In genomic region chr14:67149091-67149490, GRCm38 (mm10) we compare ENCODE assay signal across 30 mouse cellular contexts.
DNase-seq lines count a peak whose midpoint lies in the region; ATAC-seq and TF ChIP-seq lines count a peak whose summit lies in the region.
"Had no signal": no experiment of that assay in that cellular context is flagged by ENCODE, and none has a peak within 500 bp of the region (broad histone marks: within the 10 kb centered on the region; RNA-seq: fewer than 3 reads in every experiment).

No protein-coding gene starts in this region.

- H3K9ac ChIP-seq in forebrain, embryonic 16.5 days (replicated peaks; ENCODE audit: low read depth, low read length) = no peak overlapping the region
- no peak overlapping the region for H3K9ac ChIP-seq in forebrain, postnatal 0 days
- no peak overlapping the region for H3K9ac ChIP-seq in lung, embryonic 15.5 days
- H3K9ac ChIP-seq: embryonic facial prominence, embryonic 12.5 days; embryonic facial prominence, embryonic 15.5 days; forebrain, embryonic 12.5 days; hindbrain, embryonic 13.5 days; intestine, embryonic 15.5 days had no signal

- TF ChIP-seq CTCF in forebrain, postnatal 0 days (IDR thresholded peaks at IDR 0.05; ENCODE audit: low read depth) = no peak

- H3K36me3 ChIP-seq in forebrain, embryonic 16.5 days (ENCODE audit: control insufficient read depth, insufficient read depth) = no peaks in the 10 kb centered on the region
- H3K36me3 ChIP-seq in forebrain, postnatal 0 days (ENCODE audit: insufficient read depth) = no peaks in the 10 kb centered on the region
- H3K36me3 ChIP-seq in lung, embryonic 15.5 days = no peaks in the 10 kb centered on the region
- H3K36me3 ChIP-seq: embryonic facial prominence, embryonic 12.5 days; embryonic facial prominence, embryonic 15.5 days; forebrain, embryonic 12.5 days; G1E; hindbrain, embryonic 10.5 days; hindbrain, embryonic 13.5 days; intestine, embryonic 15.5 days had no signal

- no peaks in the 10 kb centered on the region for H3K27me3 ChIP-seq in forebrain, embryonic 16.5 days (replicated peaks; ENCODE audit: control insufficient read depth, insufficient read depth, low read length)
- H3K27me3 ChIP-seq in forebrain, postnatal 0 days (ENCODE audit: insufficient read depth, low read length) = no peaks in the 10 kb centered on the region
- H3K27me3 ChIP-seq in lung, embryonic 15.5 days = no peaks in the 10 kb centered on the region; the same call in 1 of the 2 replicates
- H3K27me3 ChIP-seq: CH12.LX; embryonic facial prominence, embryonic 12.5 days; embryonic facial prominence, embryonic 15.5 days; hindbrain, embryonic 13.5 days; intestine, embryonic 15.5 days had no signal

- no peak for DNase-seq in forebrain, postnatal 0 days
- no peak for DNase-seq in lung, postnatal 4 days
- DNase-seq in Muller cell, postnatal 12 days (ENCODE audit: inconsistent ontology term) = peak; percentile 75
- DNase-seq in adipocyte (ENCODE audit: low spot score) = peak; percentile 37
- no peak for DNase-seq in urinary bladder, adult 18-20 months (ENCODE audit: low spot score in 2 of 2)
- DNase-seq in natural killer cell, adult 2 months (ENCODE audit: low spot score in 2 of 2) = no peak
- DNase-seq: adrenal gland, postnatal 10 days; adrenal gland, postnatal 36 days; B cell, adult 2 months; cerebellum, adult 18-20 months; cerebellum, adult 9-10 months; cerebellum, postnatal 14 days; gastrocnemius, postnatal 10 days; gastrocnemius, postnatal 36 days; heart, postnatal 36 days; kidney, adult 11 months had no signal

- no peak overlapping the region for H3K27ac ChIP-seq in forebrain, embryonic 16.5 days (ENCODE audit: low read length)
- H3K27ac ChIP-seq in forebrain, postnatal 0 days (ENCODE audit: low read depth, low read length) = no peak overlapping the region
- peak overlapping the region; percentile 31; the same call in 1 of the 2 replicates for H3K27ac ChIP-seq in lung, embryonic 15.5 days
- H3K27ac ChIP-seq: embryonic facial prominence, embryonic 12.5 days; embryonic facial prominence, embryonic 15.5 days; forebrain, embryonic 12.5 days; hindbrain, embryonic 10.5 days; hindbrain, embryonic 13.5 days; intestine, embryonic 15.5 days had no signal

- no peak overlapping the region for H3K4me2 ChIP-seq in forebrain, embryonic 16.5 days (ENCODE audit: low read length)
- H3K4me2 ChIP-seq in forebrain, postnatal 0 days (ENCODE audit: low read depth) = no peak overlapping the region
- no peak overlapping the region for H3K4me2 ChIP-seq in lung, embryonic 15.5 days
- H3K4me2 ChIP-seq: embryonic facial prominence, embryonic 12.5 days; embryonic facial prominence, embryonic 15.5 days; forebrain, embryonic 12.5 days; heart, embryonic 11.5 days; hindbrain, embryonic 13.5 days; intestine, embryonic 15.5 days had no signal

- H3K9me3 ChIP-seq in forebrain, embryonic 16.5 days (ENCODE audit: control insufficient read depth, low read length) = peaks cover 2% of the 10 kb centered on the region; the same call in 1 of the 2 replicates
- no peaks in the 10 kb centered on the region for H3K9me3 ChIP-seq in forebrain, postnatal 0 days (ENCODE audit: low read length)
- H3K9me3 ChIP-seq in lung, embryonic 15.5 days = no peaks in the 10 kb centered on the region
- H3K9me3 ChIP-seq: embryonic facial prominence, embryonic 12.5 days; embryonic facial prominence, embryonic 15.5 days; forebrain, embryonic 12.5 days; hindbrain, embryonic 10.5 days; hindbrain, embryonic 13.5 days; intestine, embryonic 15.5 days had no signal

- no peak overlapping the region for H3K4me3 ChIP-seq in forebrain, embryonic 16.5 days (replicated peaks; ENCODE audit: low read length)
- H3K4me3 ChIP-seq in forebrain, postnatal 0 days (ENCODE audit: low read depth, low read length) = no peak overlapping the region
- H3K4me3 ChIP-seq in lung, embryonic 15.5 days = no peak overlapping the region
- H3K4me3 ChIP-seq: embryonic facial prominence, embryonic 12.5 days; embryonic facial prominence, embryonic 15.5 days; erythroblast, embryonic 14.5 days; forebrain, embryonic 12.5 days; hindbrain, embryonic 10.5 days; hindbrain, embryonic 13.5 days; intestine, embryonic 15.5 days had no signal

- H3K4me1 ChIP-seq in forebrain, embryonic 16.5 days (replicated peaks; ENCODE audit: control insufficient read depth, insufficient read depth, low read length) = peaks cover 17% of the 10 kb centered on the region
- peaks cover 3% of the 10 kb centered on the region for H3K4me1 ChIP-seq in forebrain, postnatal 0 days (ENCODE audit: insufficient read depth)
- peaks cover 20% of the 10 kb centered on the region for H3K4me1 ChIP-seq in lung, embryonic 15.5 days
- H3K4me1 ChIP-seq: embryonic facial prominence, embryonic 12.5 days; embryonic facial prominence, embryonic 15.5 days; intestine, embryonic 15.5 days had no signal

- ATAC-seq in forebrain, embryonic 16.5 days = peak; percentile 49; the same call in 1 of the 2 replicates
- no peak for ATAC-seq in forebrain, postnatal 0 days
- ATAC-seq in lung, embryonic 15.5 days (ENCODE audit: borderline replicate concordance, extremely low read depth, low FRiP score, low TSS enrichment) = peak; percentile 84
- ATAC-seq: activated CD4-positive, CD25-positive, alpha-beta regulatory T cell, adult 4 months; hindbrain, embryonic 16.5 days; intestine, embryonic 15.5 days had no signal

- 38% methylated on average over 8 of the region's 8 CpGs for WGBS in forebrain, embryonic 16.5 days
- 40% methylated on average over 8 of the region's 8 CpGs for WGBS in forebrain, postnatal 0 days
- 45% methylated on average over 8 of the region's 8 CpGs for WGBS in lung, embryonic 15.5 days

Comparison
In these comparisons a context has a peak if more than half of its experiments do, and no peak if none do; other contexts are left out.
1. DNase-seq: peak in Muller cell, postnatal 12 days (single experiment) and adipocyte (single experiment); none in forebrain, postnatal 0 days (single experiment), lung, postnatal 4 days (0 of 2), urinary bladder, adult 18-20 months (0 of 2) and natural killer cell, adult 2 months (0 of 2).